Mouse (Mus musculus) CH12.LX (cell line): ENCODE measurements at regions not wholly inside any gene's neighbourhood (a gene's known extent, or its start where the extent isn't known, plus 50 kb on each side); places are given as distances from the start of the nearest gene placed in this dataset.

ENCODE experiments used
- CHD2 ChIP-seq: IDR thresholded peaks from 2 replicates; pipeline ENCODE4 v1.6.1; 2011; ENCODE audit warnings: low read length, improper control_type of control experiment
- CTCF ChIP-seq, 2 experiments: IDR thresholded peaks in 1 of 2; conservative IDR thresholded peaks in 1 of 2; 2 replicates each; pipeline ENCODE4 v1.5.1; 2011 to 2012; ENCODE audit warnings: low read depth in 2 of 2, low read length in 2 of 2, improper control_type of control experiment in 1 of 2, inconsistent platforms in 1 of 2, mild to moderate bottlenecking in 1 of 2, moderate library complexity in 1 of 2
- E2F4 ChIP-seq: IDR thresholded peaks from 2 replicates; pipeline ENCODE4 v1.6.1; 2011; ENCODE audit warnings: low read depth, low read length, improper control_type of control experiment; ENCODE audit not compliant: insufficient replicate concordance
- ELF1 ChIP-seq: IDR thresholded peaks from 2 replicates; pipeline ENCODE4 v1.6.1; 2014; ENCODE audit warnings: low read depth, mild to moderate bottlenecking, inconsistent platforms, low read length, improper control_type of control experiment
- POLR2A ChIP-seq: IDR thresholded peaks from 2 replicates; pipeline ENCODE4 v1.6.1; 2011; ENCODE audit warnings: low read depth, mild to moderate bottlenecking, improper control_type of control experiment, low read length
- POLR2AphosphoS2 ChIP-seq: IDR thresholded peaks from 2 replicates; pipeline ENCODE4 v1.6.1; 2011; ENCODE audit warnings: low read depth, low read length, improper control_type of control experiment
- SIN3A ChIP-seq: IDR thresholded peaks from 2 replicates; pipeline ENCODE4 v1.6.1; 2012; ENCODE audit warnings: low read length, improper control_type of control experiment, inconsistent platforms
- TBP ChIP-seq: conservative IDR thresholded peaks from 2 replicates; pipeline ENCODE4 v1.6.1; 2011; ENCODE audit warnings: low read depth, low read length, improper control_type of control experiment
- TCF12 ChIP-seq: IDR thresholded peaks from 2 replicates; pipeline ENCODE4 v1.6.1; 2014; ENCODE audit warnings: low read depth, mild to moderate bottlenecking, inconsistent platforms, low read length, improper control_type of control experiment
- UBTF ChIP-seq: IDR thresholded peaks from 2 replicates; pipeline ENCODE4 v1.6.1; 2012; ENCODE audit warnings: low read depth, mild to moderate bottlenecking, inconsistent platforms, low read length, improper control_type of control experiment, moderate library complexity
- USF2 ChIP-seq: conservative IDR thresholded peaks from 2 replicates; pipeline ENCODE4 v1.6.1; 2011; ENCODE audit warnings: low read depth, low read length, improper control_type of control experiment
- ZC3H11A ChIP-seq: IDR thresholded peaks from 2 replicates; pipeline ENCODE4 v1.6.1; 2012; ENCODE audit warnings: low read depth, mild to moderate bottlenecking, inconsistent platforms, low read length, improper control_type of control experiment
- ZNF384 ChIP-seq: IDR thresholded peaks from 2 replicates; pipeline ENCODE4 v1.6.1; 2012; ENCODE audit warnings: low read depth, low read length, improper control_type of control experiment, inconsistent platforms

DNA sequence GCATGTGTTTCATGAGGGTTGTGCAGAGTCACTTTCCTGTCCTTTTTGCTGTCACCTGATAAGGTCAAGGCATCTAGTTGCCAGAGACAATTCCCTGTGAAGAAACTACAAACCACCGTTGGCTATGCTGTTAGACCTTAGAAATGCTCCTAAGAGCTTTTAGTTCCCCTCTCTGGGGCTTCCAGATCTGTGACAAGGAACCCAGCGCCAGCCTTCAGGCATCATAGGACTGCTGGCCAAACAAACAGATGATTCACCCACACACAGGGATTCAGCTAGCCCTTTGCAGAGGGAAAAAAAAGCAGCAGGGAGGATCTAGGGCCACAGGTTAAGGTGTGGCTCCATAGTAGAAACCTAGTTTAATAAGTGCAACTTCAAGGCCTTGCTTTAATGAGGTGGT is 591.8 kb upstream of the Plxna2 start:
- TF ChIP-seq SIN3A (no peak), CTCF (conservative IDR thresholded peaks at IDR 0.05 in 1 of 2, IDR thresholded peaks at IDR 0.05 in 1 of 2; ENCODE audit: low read depth in 2 of 2, low read length in 2 of 2) (no peak), TCF12 (no peak), POLR2A (no peak), CHD2 (no peak), ZNF384 (no peak), TBP (no peak), USF2 (no peak), E2F4 (no peak), POLR2AphosphoS2 (no peak), ZC3H11A (no peak), ELF1 (no peak), UBTF (no peak)
